Mouse (Mus musculus) olfactory bulb, adult 2 months (tissue): ENCODE measurements at regions not wholly inside any gene's neighbourhood (a gene's known extent, or its start where the extent isn't known, plus 50 kb on each side); places are given as distances from the start of the nearest gene placed in this dataset.

ENCODE experiments used
- H3K27ac ChIP-seq: fragments of 200-500 bp; 2 replicates; pipeline ENCODE4 v1.5.1; 2012; ENCODE audit warnings: low read depth, low read length; ENCODE audit not compliant: insufficient read depth
- H3K4me1 ChIP-seq: fragments of 200-500 bp; 2 replicates; pipeline ENCODE4 v1.6.1; 2012; ENCODE audit warnings: low read length; ENCODE audit not compliant: control insufficient read depth, insufficient read depth
- H3K4me3 ChIP-seq: fragments of 200-500 bp; 2 replicates; pipeline ENCODE4 v1.5.1; 2012; ENCODE audit warnings: mild to moderate bottlenecking, low read depth, low read length, moderate library complexity; ENCODE audit not compliant: insufficient read depth
- CTCF ChIP-seq: fragments of 200-500 bp; IDR thresholded peaks from 2 replicates; pipeline ENCODE4 v1.5.1; 2012; ENCODE audit warnings: low read depth, mild to moderate bottlenecking, low read length, moderate library complexity; ENCODE audit not compliant: insufficient read depth
- POLR2A ChIP-seq: fragments of 200-500 bp; IDR thresholded peaks from 2 replicates; pipeline ENCODE4 v1.6.1; 2012; ENCODE audit warnings: mild to moderate bottlenecking, low read depth, low read length, moderate library complexity; ENCODE audit not compliant: insufficient read depth
- WGBS: fragments of 180-500 bp; shearing (Covaris S2); methylation state at CpG from one replicate; pipeline ENCODE4 v1.1.7; 2018; 5-methylcytosine and 5-hydroxymethylcytosine counted together

- Histone ChIP-seq H3K27ac (no peak overlapping the region), H3K4me1 (no peaks in the 10 kb centered on the region), H3K4me3 (no peak overlapping the region)
- 76% methylated on average over 4 of the region's 4 CpGs for WGBS
- TF ChIP-seq CTCF (no peak), POLR2A (no peak)
Observed at GRCm38 (mm10) chr9:120765292-120765691, 163.7 kb upstream of the Ctnnb1 start.

GRCm38 (mm10) chr9:120766881-120767280, 162.1 kb upstream of the Ctnnb1 start:
- TF ChIP-seq CTCF (no peak), POLR2A (no peak)
- Histone ChIP-seq H3K4me1 (no peaks in the 10 kb centered on the region), H3K4me3 (no peak overlapping the region), H3K27ac (no peak overlapping the region)
- WGBS, result 78% methylated on average over 2 of the region's 2 CpGs

GRCm38 (mm10) chr9:120767396-120767795, 161.6 kb upstream of the Ctnnb1 start:
- Histone ChIP-seq H3K4me1 (no peaks in the 10 kb centered on the region), H3K27ac (no peak overlapping the region), H3K4me3 (no peak overlapping the region)
- TF ChIP-seq POLR2A (no peak), CTCF (no peak)
- 86% methylated on average over 4 of the region's 4 CpGs for WGBS

- no peak overlapping the region for H3K27ac ChIP-seq
- H3K4me3 ChIP-seq, result no peak overlapping the region
- 92% methylated on average over 8 of the region's 8 CpGs for WGBS
- no peaks in the 10 kb centered on the region for H3K4me1 ChIP-seq
- no peak for TF ChIP-seq POLR2A
- no peak for TF ChIP-seq CTCF
Observed at GRCm38 (mm10) chr9:120769056-120769455, 160.0 kb upstream of the Ctnnb1 start.

- Histone ChIP-seq H3K27ac (peak overlapping the region; percentile 58; the same call in 1 of the 2 replicates), H3K4me1 (no peaks in the 10 kb centered on the region), H3K4me3 (no peak overlapping the region)
- TF ChIP-seq CTCF, result no peak
- TF ChIP-seq POLR2A, result no peak
- 66% methylated on average over 7 of the region's 7 CpGs for WGBS
Observed at GRCm38 (mm10) chr9:120769679-120770078, 159.3 kb upstream of the Ctnnb1 start.

GRCm38 (mm10) chr9:120770886-120771285, 158.1 kb upstream of the Ctnnb1 start:
- TF ChIP-seq CTCF, result no peak
- TF ChIP-seq POLR2A, result no peak
- Histone ChIP-seq H3K4me3 (no peak overlapping the region), H3K4me1 (no peaks in the 10 kb centered on the region), H3K27ac (no peak overlapping the region)
- 75% methylated on average over 1 of the region's 1 CpGs for WGBS

GRCm38 (mm10) chr9:120771896-120772530, 157.0 kb upstream of the Ctnnb1 start:
- H3K4me1 ChIP-seq, result no peaks in the 10 kb centered on the region; the same call in 1 of the 2 replicates
- 82% methylated on average over 4 of the region's 4 CpGs for WGBS
- no peak for TF ChIP-seq POLR2A
- no peak for TF ChIP-seq CTCF
- H3K4me3 ChIP-seq, result no peak overlapping the region
- H3K27ac ChIP-seq, result no peak overlapping the region

- TF ChIP-seq CTCF, result no peak
- Histone ChIP-seq H3K4me1 (peaks cover 4% of the 10 kb centered on the region), H3K4me3 (no peak overlapping the region), H3K27ac (no peak overlapping the region)
- WGBS, result 48% methylated on average over 1 of the region's 1 CpGs
Observed at GRCm38 (mm10) chr9:120774251-120774650, 154.8 kb upstream of the Ctnnb1 start.

GRCm38 (mm10) chr9:120774772-120775171, 154.2 kb upstream of the Ctnnb1 start:
- Histone ChIP-seq H3K4me3 (no peak overlapping the region), H3K27ac (no peak overlapping the region), H3K4me1 (peaks cover 4% of the 10 kb centered on the region)
- no peak for TF ChIP-seq POLR2A
- no peak for TF ChIP-seq CTCF
- 38% methylated on average over 1 of the region's 1 CpGs for WGBS

GRCm38 (mm10) chr9:120775721-120776120, 153.3 kb upstream of the Ctnnb1 start:
- 90% methylated on average over 3 of the region's 3 CpGs for WGBS
- TF ChIP-seq CTCF (no peak), POLR2A (no peak)
- H3K4me3 ChIP-seq, result no peak overlapping the region

More at GRCm38 (mm10) chr9:120775721-120776120, 153.3 kb upstream of the Ctnnb1 start:
- H3K27ac ChIP-seq, result no peak overlapping the region
- peaks cover 4% of the 10 kb centered on the region for H3K4me1 ChIP-seq
